Mouse (Mus musculus): ENCODE data around the gene Senp1. TPM values are rescaled to one million over a fixed set of nuclear protein-coding genes. Genes with fewer than 3 reads are reported as not detected.

The Senp1 gene
- polyA plus RNA-seq, 1 experiment from 2014 or later: 12.9 TPM

DNA sequence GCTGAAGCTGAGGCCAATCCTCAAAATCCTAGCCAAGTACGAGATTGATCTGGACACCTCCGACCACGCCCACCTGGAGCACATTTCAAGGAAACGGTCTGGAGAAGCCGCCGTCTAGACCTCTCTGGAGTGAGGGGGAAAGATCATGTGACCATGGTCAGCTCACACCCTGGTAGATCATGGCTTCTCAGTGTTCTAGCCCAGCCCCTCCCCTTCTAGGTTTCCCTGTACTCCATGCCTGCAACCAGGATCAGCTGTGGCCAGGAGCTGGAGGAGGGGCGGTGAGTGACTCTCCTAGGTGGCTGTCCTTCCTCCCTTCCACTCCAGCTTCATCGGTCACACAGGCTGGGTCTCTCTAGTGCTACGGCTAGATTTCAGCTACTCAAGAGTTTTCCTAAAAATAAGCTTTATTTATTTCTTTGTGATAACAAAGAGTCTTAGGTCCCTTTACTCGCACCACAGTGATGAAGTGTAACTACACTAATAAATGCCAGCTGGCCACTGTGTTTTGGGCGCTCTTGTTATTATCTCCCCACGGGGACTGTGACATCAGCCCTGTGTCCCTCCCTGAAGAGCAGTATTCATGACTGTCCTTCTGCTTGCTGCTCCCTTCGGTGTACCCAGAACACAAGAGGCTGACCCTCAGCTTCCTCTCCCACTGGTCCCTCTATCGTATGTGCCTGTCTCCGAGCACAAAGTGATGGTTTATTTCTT lies 38.6 kb upstream of the Senp1 start:
- 80% methylated on average over 15 of the region's 15 CpGs for WGBS (ENCODE audit: insufficient replicate concordance)
- H3K4me2 ChIP-seq (ENCODE audit: low read depth, low read length): no peak overlapping the region
- ATAC-seq (ENCODE audit: low read depth): no peak
- H3K9me3 ChIP-seq (replicated peaks; ENCODE audit: control insufficient read depth, low read length): no peaks in the 10 kb centered on the region
- no peaks in the 10 kb centered on the region for H3K27me3 ChIP-seq (ENCODE audit: control insufficient read depth, insufficient read depth, low read depth, low read length)
- H3K9ac ChIP-seq (ENCODE audit: low read depth, low read length): no peak overlapping the region
- H3K4me1 ChIP-seq (ENCODE audit: control insufficient read depth, low read depth, low read length): no peaks in the 10 kb centered on the region
- H3K4me3 ChIP-seq (ENCODE audit: low read depth, low read length): no peak overlapping the region
- no peak overlapping the region for H3K27ac ChIP-seq (ENCODE audit: low read length)
- peaks cover 6% of the 10 kb centered on the region for H3K36me3 ChIP-seq (ENCODE audit: control insufficient read depth, insufficient read depth)

DNA sequence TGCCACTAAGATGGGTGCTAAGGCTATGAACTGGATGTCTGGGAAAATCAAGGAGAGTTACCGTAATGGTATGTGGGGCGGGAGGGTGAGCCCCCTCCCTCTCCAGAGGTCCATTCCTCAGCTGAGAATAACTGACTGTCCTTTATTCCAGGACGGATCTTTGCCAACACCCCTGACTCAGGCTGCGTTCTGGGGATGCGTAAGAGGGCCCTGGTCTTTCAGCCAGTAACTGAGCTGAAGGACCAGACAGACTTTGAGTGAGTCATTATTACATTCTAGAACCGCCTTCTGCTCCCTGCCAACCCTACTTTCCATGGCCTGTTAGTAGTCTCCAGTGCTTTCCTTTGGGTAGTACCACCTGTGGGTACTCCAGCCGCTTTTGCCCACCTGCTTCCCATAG lies 37.9 kb upstream of the Senp1 start:
- Histone ChIP-seq H3K4me3 (ENCODE audit: low read depth, low read length) (no peak overlapping the region), H3K4me1 (ENCODE audit: control insufficient read depth, low read depth, low read length) (no peaks in the 10 kb centered on the region), H3K36me3 (ENCODE audit: control insufficient read depth, insufficient read depth) (peaks cover 6% of the 10 kb centered on the region), H3K4me2 (ENCODE audit: low read depth, low read length) (no peak overlapping the region), H3K27ac (ENCODE audit: low read length) (no peak overlapping the region), H3K9ac (ENCODE audit: low read depth, low read length) (no peak overlapping the region), H3K9me3 (replicated peaks; ENCODE audit: control insufficient read depth, low read length) (no peaks in the 10 kb centered on the region), H3K27me3 (ENCODE audit: control insufficient read depth, insufficient read depth, low read depth, low read length) (no peaks in the 10 kb centered on the region)
- ATAC-seq (ENCODE audit: low read depth): no peak
- 84% methylated on average over 7 of the region's 7 CpGs for WGBS (ENCODE audit: insufficient replicate concordance)

DNA sequence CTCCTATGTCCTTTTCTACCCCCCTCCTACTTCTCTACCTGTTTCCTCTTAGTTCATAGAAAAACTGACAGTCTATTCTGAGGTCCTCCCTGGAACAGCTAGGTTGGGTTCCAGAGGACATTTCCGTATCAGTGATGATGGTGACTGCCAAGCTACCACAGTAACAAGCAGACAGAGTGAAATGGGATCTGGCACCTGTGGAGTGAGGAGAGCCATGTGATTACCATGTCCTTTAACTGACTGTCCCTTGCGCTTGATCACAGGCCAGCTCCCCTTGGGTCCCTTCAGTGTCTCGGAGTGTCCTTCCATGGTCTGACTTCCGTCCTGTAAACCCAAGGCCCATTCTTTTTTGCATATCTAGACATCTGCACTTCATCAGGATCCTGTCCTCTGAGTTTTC lies 37.5 kb upstream of the Senp1 start:
- peaks cover 5% of the 10 kb centered on the region for H3K36me3 ChIP-seq (ENCODE audit: control insufficient read depth, insufficient read depth)
- whole genome bisulfite sequencing (ENCODE audit: insufficient replicate concordance): 85% methylated on average over 4 of the region's 4 CpGs
- H3K9ac ChIP-seq (ENCODE audit: low read depth, low read length): no peak overlapping the region

DNA sequence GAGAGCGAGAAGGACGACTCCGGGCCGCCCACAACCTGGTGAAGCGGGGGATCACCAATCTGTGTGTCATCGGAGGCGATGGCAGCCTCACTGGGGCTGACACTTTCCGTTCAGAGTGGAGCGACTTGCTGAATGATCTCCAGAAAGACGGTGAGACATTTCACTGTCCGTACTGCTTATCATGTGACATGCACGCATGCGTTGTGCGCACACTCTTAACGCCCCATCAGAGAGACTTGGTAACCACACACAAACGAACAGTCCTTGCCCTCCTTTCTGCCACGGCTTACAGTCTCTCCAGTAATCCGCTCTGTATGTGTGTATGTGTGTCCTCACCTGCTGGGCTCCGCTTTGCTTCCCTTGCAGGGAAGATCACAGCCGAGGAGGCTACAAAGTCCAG lies 27.3 kb upstream of the Senp1 start:
- Histone ChIP-seq H3K36me3 (ENCODE audit: control insufficient read depth, insufficient read depth) (peaks cover 17% of the 10 kb centered on the region), H3K27me3 (ENCODE audit: control insufficient read depth, insufficient read depth, low read depth, low read length) (no peaks in the 10 kb centered on the region)
- WGBS (ENCODE audit: insufficient replicate concordance): 85% methylated on average over 20 of the region's 20 CpGs

More for the DNA sequence above, 37.5 kb upstream of the Senp1 start:
- Histone ChIP-seq H3K27ac (ENCODE audit: low read length) (no peak overlapping the region), H3K4me1 (ENCODE audit: control insufficient read depth, low read depth, low read length) (no peaks in the 10 kb centered on the region), H3K9me3 (replicated peaks; ENCODE audit: control insufficient read depth, low read length) (no peaks in the 10 kb centered on the region), H3K4me2 (ENCODE audit: low read depth, low read length) (no peak overlapping the region), H3K4me3 (ENCODE audit: low read depth, low read length) (no peak overlapping the region), H3K27me3 (ENCODE audit: control insufficient read depth, insufficient read depth, low read depth, low read length) (no peaks in the 10 kb centered on the region)
- no peak for ATAC-seq (ENCODE audit: low read depth)

DNA sequence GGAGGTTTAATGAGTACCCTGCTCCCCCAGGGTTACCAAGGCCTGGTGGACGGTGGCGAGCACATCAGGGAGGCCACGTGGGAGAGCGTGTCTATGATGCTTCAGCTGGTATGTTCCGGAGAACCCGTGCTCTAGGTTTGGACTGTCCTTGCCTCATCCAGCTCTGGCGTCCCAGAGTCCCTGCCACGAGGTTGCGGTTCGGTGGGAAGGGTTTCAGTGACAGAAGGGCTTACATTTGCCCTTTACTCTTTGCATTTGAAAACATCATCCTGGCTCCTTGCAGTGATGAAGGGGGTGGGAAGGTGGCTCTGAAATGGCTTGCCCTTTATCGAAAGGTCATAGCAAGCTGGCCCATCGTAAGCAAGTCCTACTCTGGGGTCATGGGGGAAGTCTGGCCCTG lies 25.8 kb upstream of the Senp1 start:
- no peaks in the 10 kb centered on the region for H3K9me3 ChIP-seq (replicated peaks; ENCODE audit: control insufficient read depth, low read length)
- H3K36me3 ChIP-seq (ENCODE audit: control insufficient read depth, insufficient read depth): peaks cover 17% of the 10 kb centered on the region
- no peak overlapping the region for H3K4me3 ChIP-seq (ENCODE audit: low read depth, low read length)
- 85% methylated on average over 12 of the region's 12 CpGs for WGBS (ENCODE audit: insufficient replicate concordance)
- H3K27ac ChIP-seq (ENCODE audit: low read length): no peak overlapping the region
- H3K9ac ChIP-seq (ENCODE audit: low read depth, low read length): no peak overlapping the region
- no peaks in the 10 kb centered on the region for H3K27me3 ChIP-seq (ENCODE audit: control insufficient read depth, insufficient read depth, low read depth, low read length)
- H3K4me2 ChIP-seq (ENCODE audit: low read depth, low read length): no peak overlapping the region
- no peak for ATAC-seq (ENCODE audit: low read depth)
- peaks cover 23% of the 10 kb centered on the region for H3K4me1 ChIP-seq (ENCODE audit: control insufficient read depth, low read depth, low read length)

More for the DNA sequence above, 27.3 kb upstream of the Senp1 start:
- H3K4me3 ChIP-seq (ENCODE audit: low read depth, low read length): no peak overlapping the region
- no peak overlapping the region for H3K27ac ChIP-seq (ENCODE audit: low read length)
- H3K4me2 ChIP-seq (ENCODE audit: low read depth, low read length): no peak overlapping the region
- ATAC-seq (ENCODE audit: low read depth): no peak
- H3K9me3 ChIP-seq (replicated peaks; ENCODE audit: control insufficient read depth, low read length): no peaks in the 10 kb centered on the region
- no peak overlapping the region for H3K9ac ChIP-seq (ENCODE audit: low read depth, low read length)
- peaks cover 15% of the 10 kb centered on the region for H3K4me1 ChIP-seq (ENCODE audit: control insufficient read depth, low read depth, low read length)

DNA sequence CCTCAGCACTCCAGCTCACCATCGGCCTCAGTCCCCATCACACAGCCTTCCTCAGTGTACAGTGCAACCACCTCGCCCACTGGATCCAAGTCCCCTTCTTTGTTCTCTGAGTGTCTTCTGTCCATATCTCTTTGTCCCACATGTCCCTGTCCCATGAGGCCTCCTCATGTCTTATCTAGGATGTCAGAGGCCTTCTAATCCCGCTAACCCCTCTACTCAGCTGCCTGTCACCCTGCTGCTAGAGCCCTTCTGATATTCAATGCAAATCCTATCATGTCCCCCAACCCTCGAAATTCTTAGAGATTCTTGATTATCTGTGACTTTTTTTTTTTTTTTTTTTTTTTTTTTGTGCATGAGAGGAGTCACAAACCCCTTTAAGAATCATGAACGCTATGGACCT lies 22.7 kb upstream of the Senp1 start:
- H3K4me3 ChIP-seq (ENCODE audit: low read depth, low read length): no peak overlapping the region
- H3K36me3 ChIP-seq (ENCODE audit: control insufficient read depth, insufficient read depth): peaks cover 2% of the 10 kb centered on the region; the same call in 1 of the 2 replicates
- no peaks in the 10 kb centered on the region for H3K27me3 ChIP-seq (ENCODE audit: control insufficient read depth, insufficient read depth, low read depth, low read length)
- WGBS (ENCODE audit: insufficient replicate concordance): 26% methylated on average over 5 of the region's 5 CpGs
- ATAC-seq (ENCODE audit: low read depth): peak; percentile 90
- no peaks in the 10 kb centered on the region for H3K9me3 ChIP-seq (replicated peaks; ENCODE audit: control insufficient read depth, low read length)
- H3K4me2 ChIP-seq (ENCODE audit: low read depth, low read length): peak overlapping the region; percentile 49
- no peak overlapping the region for H3K9ac ChIP-seq (ENCODE audit: low read depth, low read length)
- peaks cover 33% of the 10 kb centered on the region for H3K4me1 ChIP-seq (ENCODE audit: control insufficient read depth, low read depth, low read length)
- H3K27ac ChIP-seq (ENCODE audit: low read length): peak overlapping the region; percentile 66

DNA sequence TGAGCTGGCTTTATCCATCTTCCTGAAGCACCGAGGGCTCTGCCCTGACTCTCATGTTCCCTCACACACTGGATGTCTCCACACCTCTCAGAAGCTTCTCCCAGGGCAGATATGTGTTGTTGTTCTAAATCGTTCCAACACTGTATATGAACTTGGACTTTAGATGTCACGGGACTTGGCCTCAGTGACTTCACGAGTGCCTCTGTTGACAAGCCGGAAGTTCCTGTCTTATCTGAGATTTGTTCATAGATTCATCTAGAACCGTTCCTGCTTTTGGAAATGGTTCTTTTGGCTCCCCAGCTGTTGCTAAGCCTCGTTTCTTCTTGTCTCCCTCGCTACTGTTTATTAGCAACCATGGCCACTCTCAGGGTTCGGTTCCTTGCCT lies 22.2 kb upstream of the Senp1 start:
- peaks cover 35% of the 10 kb centered on the region for H3K4me1 ChIP-seq (ENCODE audit: control insufficient read depth, low read depth, low read length)
- H3K9me3 ChIP-seq (replicated peaks; ENCODE audit: control insufficient read depth, low read length): no peaks in the 10 kb centered on the region
- 0 out of 2 replicates have a peak, but pooled peaks cover 2% of the 10 kb centered on the region for H3K36me3 ChIP-seq (ENCODE audit: control insufficient read depth, insufficient read depth)
- peak overlapping the region; percentile 49 for H3K4me2 ChIP-seq (ENCODE audit: low read depth, low read length)
- no peaks in the 10 kb centered on the region for H3K27me3 ChIP-seq (ENCODE audit: control insufficient read depth, insufficient read depth, low read depth, low read length)
- no peak for ATAC-seq (ENCODE audit: low read depth)
- H3K27ac ChIP-seq (ENCODE audit: low read length): peak overlapping the region; percentile 66
- WGBS (ENCODE audit: insufficient replicate concordance): 43% methylated on average over 9 of the region's 9 CpGs
- no peak overlapping the region for H3K9ac ChIP-seq (ENCODE audit: low read depth, low read length)
- H3K4me3 ChIP-seq (ENCODE audit: low read depth, low read length): no peak overlapping the region

DNA sequence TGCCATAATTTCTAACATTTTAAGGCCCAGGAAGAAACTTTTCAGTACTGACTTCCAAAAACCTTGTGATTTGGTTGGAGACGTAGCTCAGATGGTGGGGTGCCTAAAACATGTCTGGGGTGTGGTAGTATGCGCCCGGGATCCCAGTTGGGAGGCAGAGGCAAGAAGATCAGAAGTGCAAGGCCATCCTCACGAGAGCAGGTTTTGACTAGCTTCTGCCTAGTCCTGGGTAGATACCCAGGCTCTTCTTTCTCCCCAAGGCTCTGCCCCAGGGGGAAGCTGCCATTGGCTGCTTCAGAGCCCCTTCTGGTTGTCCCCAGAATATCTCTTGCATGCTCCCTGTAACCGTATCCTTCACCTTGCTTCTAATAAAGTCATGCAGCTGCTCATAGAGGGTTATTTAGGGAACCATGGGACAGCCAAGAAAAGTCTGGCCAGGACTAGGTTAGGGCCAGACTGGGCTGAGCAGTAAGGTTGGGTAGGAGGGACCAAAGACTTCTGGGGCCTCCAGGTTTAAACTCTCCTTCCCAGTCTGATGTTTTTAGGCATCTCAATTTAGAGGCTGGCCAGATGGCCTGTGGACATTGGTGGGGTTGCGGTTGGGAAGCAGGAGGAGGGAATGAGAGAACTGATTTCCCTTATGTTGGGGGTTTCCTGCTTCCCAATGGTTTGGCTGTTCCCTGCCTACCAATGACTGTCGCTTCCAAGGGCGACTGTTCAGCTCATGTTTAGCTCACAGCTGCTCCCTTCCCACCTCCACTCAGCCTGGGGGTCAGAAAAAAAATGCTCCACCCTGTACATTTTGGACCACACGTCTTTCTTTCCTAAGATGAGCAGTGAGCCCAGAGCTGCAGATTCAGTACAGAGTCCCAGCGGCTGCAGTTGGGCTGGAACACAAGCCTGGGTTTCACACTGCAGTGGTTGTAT lies 21.6 kb upstream of the Senp1 start:
- H3K4me1 ChIP-seq (ENCODE audit: control insufficient read depth, low read depth, low read length): peaks cover 37% of the 10 kb centered on the region
- no peaks in the 10 kb centered on the region for H3K27me3 ChIP-seq (ENCODE audit: control insufficient read depth, insufficient read depth, low read depth, low read length)
- 0 out of 2 replicates have a peak overlapping the region, but pooled peaks have one; percentile 49 for H3K4me2 ChIP-seq (ENCODE audit: low read depth, low read length)
- H3K9me3 ChIP-seq (replicated peaks; ENCODE audit: control insufficient read depth, low read length): no peaks in the 10 kb centered on the region
- 77% methylated on average over 10 of the region's 10 CpGs for WGBS (ENCODE audit: insufficient replicate concordance)
- H3K4me3 ChIP-seq (ENCODE audit: low read depth, low read length): no peak overlapping the region
- H3K36me3 ChIP-seq (ENCODE audit: control insufficient read depth, insufficient read depth): 0 out of 2 replicates have a peak, but pooled peaks cover 2% of the 10 kb centered on the region
- no peak overlapping the region for H3K9ac ChIP-seq (ENCODE audit: low read depth, low read length)
- ATAC-seq (ENCODE audit: low read depth): no peak
- H3K27ac ChIP-seq (ENCODE audit: low read length): peak overlapping the region; percentile 66; the same call in 1 of the 2 replicates

All from liver, embryonic 16.5 days (tissue).